Mouse (Mus musculus): ENCODE measurements around the gene Kctd10. TPM values are rescaled to one million over a fixed set of nuclear protein-coding genes. Genes with fewer than 3 reads are reported as not detected.

Gene Kctd10
- polyA plus RNA-seq, 1 experiment from 2014 or later, result 101 TPM

DNA sequence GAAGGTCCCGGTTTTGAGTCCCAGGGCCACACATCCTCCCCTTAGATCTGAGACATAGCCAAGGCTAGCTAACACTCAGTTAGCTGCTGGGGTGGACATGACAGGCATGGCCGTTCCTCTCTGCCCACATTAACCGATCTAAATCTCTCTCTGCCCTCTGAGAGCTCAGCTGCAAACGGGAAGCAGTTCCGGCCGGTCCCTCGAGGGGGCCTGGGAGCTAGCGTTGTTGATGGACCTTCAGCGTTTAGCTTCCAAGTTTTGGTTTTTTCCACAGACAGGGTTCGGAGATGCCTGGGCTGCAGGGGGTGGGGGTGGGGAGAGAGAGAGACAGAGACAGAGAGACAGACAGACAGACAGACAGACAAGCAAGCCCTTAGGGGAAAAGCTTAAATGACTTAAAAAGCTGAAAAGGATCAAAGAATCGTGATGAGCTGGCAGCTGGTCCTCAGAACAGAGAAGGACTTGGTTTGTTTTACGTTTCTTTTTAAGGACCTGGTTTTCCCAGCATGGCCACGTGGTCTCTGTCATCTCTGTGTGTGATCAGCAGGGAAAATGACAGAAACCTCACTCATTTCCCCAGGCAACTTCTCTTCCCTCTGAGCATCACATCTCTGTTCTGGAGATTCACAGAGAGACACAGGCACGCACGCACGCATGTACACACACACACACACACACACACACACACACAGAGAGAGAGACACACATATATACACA lies 56.4 kb downstream of the Kctd10 start:
- Histone ChIP-seq H3K4me2 (peak overlapping the region; percentile 36), H3K4me3 (replicated peaks) (no peak overlapping the region), H3K9me3 (replicated peaks) (no peaks in the 10 kb centered on the region), H3K36me3 (no peaks in the 10 kb centered on the region), H3K9ac (no peak overlapping the region), H3K27me3 (0 out of 2 replicates have a peak, but pooled peaks cover 2% of the 10 kb centered on the region), H3K4me1 (peaks cover 5% of the 10 kb centered on the region; the same call in 1 of the 2 replicates), H3K27ac (no peak overlapping the region)
- no peak for ATAC-seq (replicated peaks; ENCODE audit: low FRiP score)
- WGBS, result 20% methylated on average over 16 of the region's 16 CpGs

DNA sequence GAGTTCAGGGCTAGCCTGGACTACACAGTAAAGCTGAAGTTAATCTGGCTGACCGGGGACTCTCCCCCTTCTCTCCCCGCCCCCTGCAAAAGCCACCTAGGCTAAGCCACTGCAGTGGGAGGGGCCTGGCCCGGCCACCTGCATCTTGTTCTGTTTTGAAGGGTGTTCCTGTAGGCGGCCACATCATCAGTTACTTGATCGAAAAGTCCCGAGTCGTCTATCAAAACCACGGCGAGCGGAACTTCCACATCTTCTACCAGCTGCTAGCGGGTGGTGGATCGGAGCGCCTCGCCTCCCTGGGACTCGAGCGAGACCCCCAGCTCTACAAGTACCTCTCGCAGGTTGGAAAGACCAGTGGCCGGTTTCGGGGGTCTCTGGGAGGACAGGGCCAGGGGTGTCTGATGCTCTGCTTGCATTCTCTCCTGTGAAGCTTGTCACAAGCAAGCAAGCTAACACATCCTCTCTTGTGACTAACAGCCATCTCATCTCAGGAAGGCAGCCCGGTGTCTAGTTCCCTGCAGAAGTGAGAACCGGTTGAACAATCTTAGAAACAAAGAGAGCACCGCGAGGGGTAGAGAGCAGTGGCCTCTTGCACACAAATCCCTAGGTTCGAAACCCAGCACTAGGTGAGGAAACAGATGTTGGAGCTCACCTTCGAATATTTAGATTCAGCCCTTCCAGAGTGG lies 57.1 kb downstream of the Kctd10 start:
- Histone ChIP-seq H3K4me3 (replicated peaks) (no peak overlapping the region), H3K27ac (no peak overlapping the region), H3K4me2 (peak overlapping the region; percentile 36; the same call in 1 of the 2 replicates), H3K4me1 (peaks cover 5% of the 10 kb centered on the region; the same call in 1 of the 2 replicates), H3K27me3 (0 out of 2 replicates have a peak, but pooled peaks cover 2% of the 10 kb centered on the region), H3K9me3 (replicated peaks) (no peaks in the 10 kb centered on the region), H3K9ac (no peak overlapping the region), H3K36me3 (no peaks in the 10 kb centered on the region)
- ATAC-seq (replicated peaks; ENCODE audit: low FRiP score), result no peak
- WGBS, result 59% methylated on average over 25 of the region's 25 CpGs

Small RNA genes within 50 kb of the gene (microRNA-seq; reads per million reads assigned to microRNA genes)
- gene Mir7027, result not detected

Other genes with a start within 250 kb of the Kctd10 start
- 4.1 and 4.8 TPM in 2 replicates for gene Acacb, start 234.0 kb downstream of the Kctd10 start, polyA plus RNA-seq (2015; fragmentation: Nextera tagmentation; extraction: Ambion mirVana)
- not detected in 2 replicates for gene Foxn4, start 106.7 kb downstream of the Kctd10 start, polyA plus RNA-seq (2015; fragmentation: Nextera tagmentation; extraction: Ambion mirVana)
- 1.5 and 2.2 TPM in 2 replicates for gene Myo1h, start 91.3 kb downstream of the Kctd10 start, polyA plus RNA-seq (2015; fragmentation: Nextera tagmentation; extraction: Ambion mirVana)
- gene Ube3b, start 99 bp upstream of the Kctd10 start, polyA plus RNA-seq (2015; fragmentation: Nextera tagmentation; extraction: Ambion mirVana), result 40.6 and 43.8 TPM in 2 replicates
- 30.5 and 33.4 TPM in 2 replicates for gene Mmab, start 63.6 kb upstream of the Kctd10 start, polyA plus RNA-seq (2015; fragmentation: Nextera tagmentation; extraction: Ambion mirVana)
- 40.2 and 42.8 TPM in 2 replicates for gene Mvk, start 63.8 kb upstream of the Kctd10 start, polyA plus RNA-seq (2015; fragmentation: Nextera tagmentation; extraction: Ambion mirVana)
- gene Fam222a, start 187.5 kb upstream of the Kctd10 start, polyA plus RNA-seq (2015; fragmentation: Nextera tagmentation; extraction: Ambion mirVana), result 4.4 and 4.7 TPM in 2 replicates

Data from kidney, embryonic 15.5 days (tissue).